Mouse (Mus musculus): ENCODE results near the gene Car15. TPM values are rescaled to one million over a fixed set of nuclear protein-coding genes. Genes with fewer than 3 reads are reported as not detected.

The Car15 gene
- polyA plus RNA-seq, 1 experiment from 2014 or later, result 2.3 TPM

DNA sequence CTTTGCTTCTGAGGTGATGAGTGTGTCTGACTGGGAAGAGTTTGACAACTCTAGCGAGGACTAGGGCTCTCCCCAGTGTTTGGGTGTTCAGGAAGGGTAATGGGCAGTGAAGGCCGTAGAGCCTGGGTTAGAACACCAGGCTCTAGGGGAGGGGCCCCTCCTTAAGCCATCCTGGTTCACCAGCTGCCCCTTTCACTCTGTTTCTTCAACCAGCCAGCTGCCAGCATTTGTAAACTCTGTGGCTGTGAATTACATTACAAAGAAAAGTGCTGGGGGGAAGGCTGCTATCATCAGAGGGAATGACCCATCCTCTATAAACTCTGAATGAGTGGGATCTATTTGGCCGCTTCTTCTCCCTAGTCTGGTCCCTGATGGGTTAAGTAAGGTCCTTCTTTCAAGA, 45.4 kb downstream of the Car15 start:
- Histone ChIP-seq H3K36me3 (ENCODE audit: control insufficient read depth, insufficient read depth, low read length) (peaks cover 7% of the 10 kb centered on the region; the same call in 1 of the 2 replicates), H3K4me2 (no peak overlapping the region), H3K27ac (ENCODE audit: low read depth, low read length) (no peak overlapping the region), H3K9ac (ENCODE audit: low read length) (no peak overlapping the region), H3K4me3 (ENCODE audit: low read depth, low read length) (no peak overlapping the region), H3K27me3 (ENCODE audit: control insufficient read depth, insufficient read depth, low read length) (peaks cover 25% of the 10 kb centered on the region), H3K4me1 (ENCODE audit: control insufficient read depth, insufficient read depth, low read length) (peaks cover 2% of the 10 kb centered on the region), H3K9me3 (ENCODE audit: control insufficient read depth, low read length) (no peaks in the 10 kb centered on the region)
- WGBS, result 75% methylated on average over 3 of the region's 3 CpGs
- no peak for DNase-seq (ENCODE audit: low spot score, missing footprints)
- ATAC-seq (ENCODE audit: low FRiP score), result no peak

DNA sequence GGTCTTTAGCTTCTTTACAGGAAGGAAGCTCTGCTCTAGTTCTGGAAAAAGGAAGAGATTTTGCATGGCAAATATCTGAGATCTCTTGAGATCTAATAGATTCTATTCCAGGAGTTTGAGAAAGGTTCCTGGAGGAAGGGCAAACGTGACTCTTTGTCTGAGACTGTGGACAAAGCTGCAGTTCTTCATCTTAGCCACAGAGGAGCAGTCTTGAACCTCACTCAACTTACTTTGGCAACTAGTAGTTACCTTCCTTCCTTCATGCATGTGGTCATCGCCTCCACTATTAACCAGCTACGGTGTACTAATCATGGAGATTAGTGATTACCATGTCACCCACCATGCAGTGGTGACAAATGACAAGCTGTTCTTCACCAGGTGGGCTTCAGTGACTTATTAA, 52.8 kb downstream of the Car15 start:
- H3K27me3 ChIP-seq (ENCODE audit: control insufficient read depth, insufficient read depth, low read length), result no peaks in the 10 kb centered on the region
- no peak overlapping the region for H3K4me3 ChIP-seq (ENCODE audit: low read depth, low read length)
- H3K9me3 ChIP-seq (ENCODE audit: control insufficient read depth, low read length), result no peaks in the 10 kb centered on the region
- H3K27ac ChIP-seq (ENCODE audit: low read depth, low read length), result no peak overlapping the region
- no peak overlapping the region for H3K4me2 ChIP-seq
- ATAC-seq (ENCODE audit: low FRiP score) (no peak), DNase-seq (ENCODE audit: low spot score, missing footprints) (no peak)
- no peaks in the 10 kb centered on the region for H3K4me1 ChIP-seq (ENCODE audit: control insufficient read depth, insufficient read depth, low read length)
- H3K9ac ChIP-seq (ENCODE audit: low read length), result no peak overlapping the region
- peaks cover 8% of the 10 kb centered on the region; the same call in 1 of the 2 replicates for H3K36me3 ChIP-seq (ENCODE audit: control insufficient read depth, insufficient read depth, low read length)
- WGBS, result 65% methylated on average over 3 of the region's 3 CpGs

Other genes with a start within 250 kb of the Car15 start
- gene Smpd4, start 219.0 kb downstream of the Car15 start, polyA plus RNA-seq (2014; fragmentation: Nextera tagmentation; extraction: Ambion mirVana), result 41.1 and 46.5 TPM in 2 replicates
- 4.8 and 5.4 TPM in 2 replicates for gene Ccdc74a, start 191.9 kb downstream of the Car15 start, polyA plus RNA-seq (2014; fragmentation: Nextera tagmentation; extraction: Ambion mirVana)
- gene Med15, start 105.5 kb downstream of the Car15 start, polyA plus RNA-seq (2014; fragmentation: Nextera tagmentation; extraction: Ambion mirVana), result 28.9 and 29.4 TPM in 2 replicates
- gene Klhl22, start 78.7 kb downstream of the Car15 start, polyA plus RNA-seq (2014; fragmentation: Nextera tagmentation; extraction: Ambion mirVana), result 38.7 and 39.5 TPM in 2 replicates
- gene Scarf2, start 41.1 kb downstream of the Car15 start, polyA plus RNA-seq (2014; fragmentation: Nextera tagmentation; extraction: Ambion mirVana), result 3.8 and 4.4 TPM in 2 replicates
- 0.21 and 0.37 TPM in 2 replicates for gene B830017H08Rik, start 5.2 kb downstream of the Car15 start, polyA plus RNA-seq (2014; fragmentation: Nextera tagmentation; extraction: Ambion mirVana)
- gene Gm20518, start 53.3 kb upstream of the Car15 start, polyA plus RNA-seq (2014; fragmentation: Nextera tagmentation; extraction: Ambion mirVana), result 0.16 and 0.25 TPM in 2 replicates
- not detected in 2 replicates for gene Tssk1, start 55.9 kb upstream of the Car15 start, polyA plus RNA-seq (2014; fragmentation: Nextera tagmentation; extraction: Ambion mirVana)
- 74.2 and 83.3 TPM in 2 replicates for gene Dgcr2, start 60.2 kb upstream of the Car15 start, polyA plus RNA-seq (2014; fragmentation: Nextera tagmentation; extraction: Ambion mirVana)
- 0.15 TPM in 1 of 2 replicates, not detected in the other for gene Tssk2, start 60.3 kb upstream of the Car15 start, polyA plus RNA-seq (2014; fragmentation: Nextera tagmentation; extraction: Ambion mirVana)
- gene Ess2, start 73.0 kb upstream of the Car15 start, polyA plus RNA-seq (2014; fragmentation: Nextera tagmentation; extraction: Ambion mirVana), result 39.4 and 41.4 TPM in 2 replicates
- gene Gsc2, start 76.7 kb upstream of the Car15 start, polyA plus RNA-seq (2014; fragmentation: Nextera tagmentation; extraction: Ambion mirVana), result 0.95 and 1.1 TPM in 2 replicates
- gene Slc25a1, start 89.9 kb upstream of the Car15 start, polyA plus RNA-seq (2014; fragmentation: Nextera tagmentation; extraction: Ambion mirVana), result 96.5 and 97.6 TPM in 2 replicates
- gene Vpreb2, start 142.1 kb upstream of the Car15 start, polyA plus RNA-seq (2014; fragmentation: Nextera tagmentation; extraction: Ambion mirVana), result not detected in 2 replicates
- 128 and 134 TPM in 2 replicates for gene Dgcr6, start 214.5 kb upstream of the Car15 start, polyA plus RNA-seq (2014; fragmentation: Nextera tagmentation; extraction: Ambion mirVana)

Measured in midbrain, embryonic 11.5 days (tissue).